In genomic region chr14:120297137-120297749, GRCm38 (mm10) we compare ENCODE assay signal across 8 mouse cellular contexts. TPM values are rescaled to one million over a fixed set of nuclear protein-coding genes. Genes with fewer than 3 reads are reported as not detected.
DNase-seq lines count a peak whose midpoint lies in the region; ATAC-seq and TF ChIP-seq lines count a peak whose summit lies in the region.
"Had no signal": no experiment of that assay in that cellular context is flagged by ENCODE, and none has a peak within 500 bp of the region (broad histone marks: within the 10 kb centered on the region; RNA-seq: fewer than 3 reads in every experiment).

No protein-coding gene starts in this region.

- H3K27ac ChIP-seq in lung, embryonic 14.5 days (ENCODE audit: low read depth): peak overlapping the region; percentile 88
- H3K27ac ChIP-seq in embryonic facial prominence, embryonic 15.5 days (replicated peaks): peak overlapping the region; percentile 90
- H3K27ac ChIP-seq in kidney, embryonic 14.5 days (ENCODE audit: low read depth, low read length): peak overlapping the region; percentile 88
- 0 out of 2 replicates have a peak overlapping the region, but pooled peaks have one; percentile 41 for H3K27ac ChIP-seq in neural tube, embryonic 15.5 days (replicated peaks)

- H3K27me3 ChIP-seq in lung, embryonic 14.5 days (ENCODE audit: insufficient read depth, low read length): no peaks in the 10 kb centered on the region
- no peaks in the 10 kb centered on the region for H3K27me3 ChIP-seq in embryonic facial prominence, embryonic 15.5 days
- H3K27me3 ChIP-seq in kidney, embryonic 14.5 days (ENCODE audit: control insufficient read depth, insufficient read depth, low read length): no peaks in the 10 kb centered on the region
- H3K27me3 ChIP-seq in neural tube, embryonic 15.5 days (replicated peaks): no peaks in the 10 kb centered on the region

- H3K4me3 ChIP-seq in lung, embryonic 14.5 days (ENCODE audit: low read depth, low read length): peak overlapping the region; percentile 6; the same call in 1 of the 2 replicates
- peak overlapping the region; percentile 9; the same call in 1 of the 2 replicates for H3K4me3 ChIP-seq in embryonic facial prominence, embryonic 15.5 days (replicated peaks)
- peak overlapping the region; percentile 7; the same call in 1 of the 2 replicates for H3K4me3 ChIP-seq in kidney, embryonic 14.5 days (ENCODE audit: low read length)
- no peak overlapping the region for H3K4me3 ChIP-seq in neural tube, embryonic 15.5 days (replicated peaks)

- peak overlapping the region; percentile 38 for H3K9ac ChIP-seq in lung, embryonic 14.5 days
- no peak overlapping the region for H3K9ac ChIP-seq in embryonic facial prominence, embryonic 15.5 days
- H3K9ac ChIP-seq in kidney, embryonic 14.5 days (ENCODE audit: low read depth, low read length): peak overlapping the region; percentile 13; the same call in 1 of the 2 replicates
- no peak overlapping the region for H3K9ac ChIP-seq in neural tube, embryonic 15.5 days (replicated peaks)

- ATAC-seq in lung, embryonic 14.5 days (ENCODE audit: insufficient read depth): no peak
- ATAC-seq in embryonic facial prominence, embryonic 15.5 days (ENCODE audit: insufficient number of reproducible peaks, low FRiP score, low TSS enrichment, low read depth): peak; percentile 62
- ATAC-seq in kidney, embryonic 14.5 days (ENCODE audit: low FRiP score, low TSS enrichment): peak; percentile 59
- ATAC-seq in neural tube, embryonic 15.5 days (ENCODE audit: low FRiP score): no peak
- ATAC-seq: activated CD4-positive, CD25-positive, alpha-beta regulatory T cell, adult 4 months had no signal

- no peaks in the 10 kb centered on the region for H3K9me3 ChIP-seq in lung, embryonic 14.5 days (ENCODE audit: low read depth, low read length)
- H3K9me3 ChIP-seq in embryonic facial prominence, embryonic 15.5 days (replicated peaks): no peaks in the 10 kb centered on the region
- H3K9me3 ChIP-seq in kidney, embryonic 14.5 days (ENCODE audit: control insufficient read depth, low read length): no peaks in the 10 kb centered on the region
- no peaks in the 10 kb centered on the region for H3K9me3 ChIP-seq in neural tube, embryonic 15.5 days (replicated peaks)

- TF ChIP-seq CTCF in lung, embryonic 14.5 days (IDR thresholded peaks at IDR 0.05; ENCODE audit: low read depth): no peak

- peak; percentile 65 for DNase-seq in lung, embryonic 14.5 days
- no peak for DNase-seq in lung, postnatal 4 days
- no peak for DNase-seq in spleen, postnatal 14 days (ENCODE audit: low spot score in 2 of 2)
- DNase-seq in gastrocnemius, adult 18-20 months (ENCODE audit: low spot score): no peak

- peak overlapping the region; percentile 44 for H3K4me2 ChIP-seq in lung, embryonic 14.5 days
- H3K4me2 ChIP-seq in embryonic facial prominence, embryonic 15.5 days (replicated peaks): peak overlapping the region; percentile 33
- peak overlapping the region; percentile 29; the same call in 1 of the 2 replicates for H3K4me2 ChIP-seq in kidney, embryonic 14.5 days (replicated peaks; ENCODE audit: low read depth, low read length)
- H3K4me2 ChIP-seq in neural tube, embryonic 15.5 days: 0 out of 2 replicates have a peak overlapping the region, but pooled peaks have one; percentile 15

- peaks cover 2% of the 10 kb centered on the region; the same call in 1 of the 2 replicates for H3K36me3 ChIP-seq in lung, embryonic 14.5 days (ENCODE audit: insufficient read depth)
- H3K36me3 ChIP-seq in embryonic facial prominence, embryonic 15.5 days: 0 out of 2 replicates have a peak, but pooled peaks cover 4% of the 10 kb centered on the region
- no peaks in the 10 kb centered on the region for H3K36me3 ChIP-seq in kidney, embryonic 14.5 days (ENCODE audit: control insufficient read depth, insufficient read depth, low read length)
- H3K36me3 ChIP-seq in neural tube, embryonic 15.5 days: no peaks in the 10 kb centered on the region

- peaks cover 55% of the 10 kb centered on the region for H3K4me1 ChIP-seq in lung, embryonic 14.5 days (ENCODE audit: insufficient read depth)
- H3K4me1 ChIP-seq in embryonic facial prominence, embryonic 15.5 days: peaks cover 73% of the 10 kb centered on the region
- H3K4me1 ChIP-seq in kidney, embryonic 14.5 days (ENCODE audit: control insufficient read depth, insufficient read depth, low read length): peaks cover 56% of the 10 kb centered on the region
- peaks cover 33% of the 10 kb centered on the region for H3K4me1 ChIP-seq in neural tube, embryonic 15.5 days

- 18% methylated on average over 16 of the region's 16 CpGs for WGBS in lung, embryonic 14.5 days
- 6% methylated on average over 16 of the region's 16 CpGs for WGBS in embryonic facial prominence, embryonic 15.5 days
- 12% methylated on average over 16 of the region's 16 CpGs for WGBS in kidney, embryonic 14.5 days
- 54% methylated on average over 16 of the region's 16 CpGs for WGBS in neural tube, embryonic 15.5 days

RNA-seq across cellular contexts. Expression of gene Mbnl2, which starts 21.8 kb away (rescaled TPM):
- 110 and 119 TPM in 2 replicates for polyA plus RNA-seq in lung, embryonic 14.5 days (2014; fragmentation: Nextera tagmentation; extraction: Ambion mirVana)
- polyA plus RNA-seq in embryonic facial prominence, embryonic 15.5 days (2015; fragmentation: Nextera tagmentation; extraction: Ambion mirVana): 167 and 173 TPM in 2 replicates
- 61.3 and 84.9 TPM in 2 replicates for polyA plus RNA-seq in kidney, embryonic 14.5 days (2014; fragmentation: Nextera tagmentation; extraction: Ambion mirVana)
- 28.9 and 43.6 TPM in 2 replicates for polyA plus RNA-seq in neural tube, embryonic 15.5 days (2015; fragmentation: Nextera tagmentation; extraction: Ambion mirVana)
- total RNA-seq in gastrocnemius, adult 18-20 months (2021): 100 to 1,000 TPM; 299 to 300 TPM

Comparison
In these comparisons a context has a peak if more than half of its experiments do, and no peak if none do; other contexts are left out.
1. ATAC-seq: peak in embryonic facial prominence, embryonic 15.5 days (single experiment) and kidney, embryonic 14.5 days (single experiment); none in lung, embryonic 14.5 days (single experiment) and neural tube, embryonic 15.5 days (single experiment).
2. H3K9ac ChIP-seq: peak in lung, embryonic 14.5 days (single experiment) and kidney, embryonic 14.5 days (single experiment); none in embryonic facial prominence, embryonic 15.5 days (single experiment) and neural tube, embryonic 15.5 days (single experiment).
3. Peak in every context shown above with its lines, with median percentiles within 50 percentile points of each other: H3K27ac ChIP-seq and H3K4me2 ChIP-seq.